Mouse (Mus musculus) c-Kit-positive CD71-positive TER-119-positive erythroid progenitor cells, embryonic 14.5 days (primary cell): ENCODE results near the gene Srrm2.
"Not testable (repeated sequence)": the region's sequence is repeated elsewhere in the genome, so short reads cannot be mapped to it uniquely, and the experiment has no call there.

ENCODE experiments used
- DNase-seq: peaks from one replicate; pipeline ENCODE4 v3.0.0-alpha.2; 2013; ENCODE audit warnings: low spot score

The Srrm2 gene

GRCm38 (mm10) chr17:23770493-23770892 lies 19.8 kb upstream of the Srrm2 start:
- DNase-seq: no peak

GRCm38 (mm10) chr17:23770896-23771283 lies 19.4 kb upstream of the Srrm2 start:
- peak; percentile 37 for DNase-seq

- DNase-seq: peak; percentile 94
Measured at GRCm38 (mm10) chr17:23771284-23772218, 18.8 kb upstream of the Srrm2 start, which contains the start of gene Flywch1. Flywch1 (minus strand) TSS chr17:23771602.

- DNase-seq: not testable (repeated sequence)
Measured at GRCm38 (mm10) chr17:23772219-23772556, 18.1 kb upstream of the Srrm2 start.

GRCm38 (mm10) chr17:23773676-23774075 lies 16.7 kb upstream of the Srrm2 start:
- no peak for DNase-seq

GRCm38 (mm10) chr17:23774090-23774489 lies 16.2 kb upstream of the Srrm2 start:
- DNase-seq: peak; percentile 52

GRCm38 (mm10) chr17:23776216-23776615 lies 14.1 kb upstream of the Srrm2 start:
- DNase-seq: no peak

GRCm38 (mm10) chr17:23777141-23777540 lies 13.2 kb upstream of the Srrm2 start:
- DNase-seq: no peak

- no peak for DNase-seq
Measured at GRCm38 (mm10) chr17:23778447-23778846, 11.9 kb upstream of the Srrm2 start.

GRCm38 (mm10) chr17:23783352-23783751 lies 7.0 kb upstream of the Srrm2 start:
- no peak for DNase-seq

GRCm38 (mm10) chr17:23785561-23786471 lies 4.5 kb upstream of the Srrm2 start, which contains the start of gene Flywch2:
Flywch2 (minus strand) TSS chr17:23786081.
- peak; percentile 73 for DNase-seq

- no peak for DNase-seq
Measured at GRCm38 (mm10) chr17:23786510-23786931, 3.8 kb upstream of the Srrm2 start.

GRCm38 (mm10) chr17:23788973-23789372 lies 1.4 kb upstream of the Srrm2 start:
- DNase-seq: no peak

- DNase-seq: no peak
Measured at GRCm38 (mm10) chr17:23789749-23790268, 523 bp upstream of the Srrm2 start.

GRCm38 (mm10) chr17:23791079-23791357 lies 686 bp downstream of the Srrm2 start:
- DNase-seq: no peak

- DNase-seq: no peak
Measured at GRCm38 (mm10) chr17:23795323-23795722, 5.0 kb downstream of the Srrm2 start.

GRCm38 (mm10) chr17:23797316-23797715 lies 7.0 kb downstream of the Srrm2 start:
- DNase-seq: no peak

GRCm38 (mm10) chr17:23801627-23802026 lies 11.3 kb downstream of the Srrm2 start:
- DNase-seq: no peak

- DNase-seq: peak; percentile 94
Measured at GRCm38 (mm10) chr17:23802746-23803365, 12.5 kb downstream of the Srrm2 start.

- peak; percentile 81 for DNase-seq
Measured at GRCm38 (mm10) chr17:23803366-23804041, 13.2 kb downstream of the Srrm2 start.

GRCm38 (mm10) chr17:23804426-23805085 lies 14.2 kb downstream of the Srrm2 start:
- no peak for DNase-seq
